Mouse (Mus musculus): ENCODE measurements around the gene Egln3.
A peak's percentile ranks its signal among the peaks of the same experiment; 100 is the strongest.

The Egln3 gene

GRCm38 (mm10) chr12:54202765-54203655 lies 650 bp downstream of the Egln3 start:
- DNase-seq (ENCODE audit: low spot score): peak; percentile 54

GRCm38 (mm10) chr12:54202276-54202675 lies 1.4 kb downstream of the Egln3 start:
- DNase-seq (ENCODE audit: low spot score): peak; percentile 64

GRCm38 (mm10) chr12:54200856-54201255 lies 2.8 kb downstream of the Egln3 start:
- no peak for DNase-seq (ENCODE audit: low spot score)

GRCm38 (mm10) chr12:54200172-54200571 lies 3.5 kb downstream of the Egln3 start:
- peak; percentile 45 for DNase-seq (ENCODE audit: low spot score)

GRCm38 (mm10) chr12:54198282-54198918 lies 5.3 kb downstream of the Egln3 start:
- no peak for DNase-seq (ENCODE audit: low spot score)

- peak; percentile 59 for DNase-seq (ENCODE audit: low spot score)
Observed at GRCm38 (mm10) chr12:54197849-54198248, 5.8 kb downstream of the Egln3 start.

GRCm38 (mm10) chr12:54197301-54197782 lies 6.3 kb downstream of the Egln3 start:
- peak; percentile 65 for DNase-seq (ENCODE audit: low spot score)

GRCm38 (mm10) chr12:54196881-54197280 lies 6.8 kb downstream of the Egln3 start:
- no peak for DNase-seq (ENCODE audit: low spot score)

GRCm38 (mm10) chr12:54194159-54194558 lies 9.5 kb downstream of the Egln3 start:
- no peak for DNase-seq (ENCODE audit: low spot score)

- DNase-seq (ENCODE audit: low spot score): no peak
Observed at GRCm38 (mm10) chr12:54192305-54192661, 11.4 kb downstream of the Egln3 start.

GRCm38 (mm10) chr12:54191608-54192304 lies 11.9 kb downstream of the Egln3 start:
- peak; percentile 93 for DNase-seq (ENCODE audit: low spot score)

GRCm38 (mm10) chr12:54191181-54191580 lies 12.5 kb downstream of the Egln3 start:
- no peak for DNase-seq (ENCODE audit: low spot score)

- peak; percentile 83 for DNase-seq (ENCODE audit: low spot score)
Observed at GRCm38 (mm10) chr12:54187812-54188600, 15.7 kb downstream of the Egln3 start.

- DNase-seq (ENCODE audit: low spot score): peak; percentile 52
Observed at GRCm38 (mm10) chr12:54186926-54187623, 16.6 kb downstream of the Egln3 start.

GRCm38 (mm10) chr12:54184264-54184663 lies 19.4 kb downstream of the Egln3 start:
- no peak for DNase-seq (ENCODE audit: low spot score)

- no peak for DNase-seq (ENCODE audit: low spot score)
Observed at GRCm38 (mm10) chr12:54178323-54178722, 25.3 kb downstream of the Egln3 start.

GRCm38 (mm10) chr12:54168786-54169185 lies 34.9 kb downstream of the Egln3 start:
- DNase-seq (ENCODE audit: low spot score): no peak

GRCm38 (mm10) chr12:54167737-54168136 lies 35.9 kb downstream of the Egln3 start:
- no peak for DNase-seq (ENCODE audit: low spot score)

GRCm38 (mm10) chr12:54164724-54165050 lies 39.0 kb downstream of the Egln3 start:
- DNase-seq (ENCODE audit: low spot score): no peak

GRCm38 (mm10) chr12:54164040-54164723 lies 39.5 kb downstream of the Egln3 start:
- no peak for DNase-seq (ENCODE audit: low spot score)

GRCm38 (mm10) chr12:54163166-54163565 lies 40.5 kb downstream of the Egln3 start:
- peak; percentile 9 for DNase-seq (ENCODE audit: low spot score)
